Mouse (Mus musculus) embryonic fibroblast, embryonic 13.5 days (primary cell): ENCODE measurements at regions not wholly inside any gene's neighbourhood (a gene's known extent, or its start where the extent isn't known, plus 50 kb on each side); places are given as distances from the start of the nearest gene placed in this dataset.

Experiments used
- CTCF ChIP-seq: IDR thresholded peaks from 2 replicates; pipeline ENCODE4 v1.5.1; 2011; ENCODE audit warnings: mild to moderate bottlenecking, control low read depth, low read length, moderate library complexity, borderline replicate concordance; ENCODE audit not compliant: insufficient read depth
- POLR2A ChIP-seq: IDR thresholded peaks from 2 replicates; pipeline ENCODE4 v1.6.1; 2011; ENCODE audit warnings: low read depth, mild to moderate bottlenecking, control low read depth, low read length, moderate library complexity

DNA sequence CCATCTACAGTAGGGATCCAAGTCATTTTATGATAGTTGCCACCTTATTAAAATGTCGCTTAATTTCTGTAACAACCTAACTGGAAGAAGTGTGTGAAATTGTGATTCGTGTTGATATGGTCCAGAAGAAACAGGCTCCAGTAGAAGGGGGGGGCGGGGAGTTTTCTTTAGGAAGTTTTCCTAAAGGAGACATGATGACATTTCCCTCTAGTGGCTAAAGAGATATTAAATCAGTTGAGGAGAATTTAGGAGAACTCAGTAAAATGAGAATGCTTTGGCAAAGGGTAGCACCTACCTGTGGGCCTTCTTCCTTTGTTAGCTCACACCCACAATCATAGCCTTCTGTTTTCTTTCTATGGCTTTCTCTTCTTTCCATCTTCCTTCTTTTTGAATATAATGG is 107.7 kb downstream of the Tnfsf18 start:
- no peak for TF ChIP-seq CTCF
- no peak for TF ChIP-seq POLR2A
